Mouse (Mus musculus) left cerebral cortex, adult 9 months (tissue): Measurements from ENCODE around the gene Exog.
A peak's percentile ranks its signal among the peaks of the same experiment; 100 is the strongest.

Source experiments
- DNase-seq, 2 experiments: peaks; one replicate each; pipeline ENCODE4 v3.0.0; 2022; ENCODE audit warnings: low spot score in 2 of 2

Exog gene

GRCm38 (mm10) chr9:119457122-119457521 lies 12.4 kb downstream of the Exog start:
- no peak for DNase-seq

GRCm38 (mm10) chr9:119460410-119460809 lies 15.7 kb downstream of the Exog start:
- DNase-seq = peak in 1 of 2 experiments; percentile 79

- DNase-seq = no peak
Measured at GRCm38 (mm10) chr9:119465056-119465455, 20.3 kb downstream of the Exog start.

GRCm38 (mm10) chr9:119465595-119465994 lies 20.9 kb downstream of the Exog start:
- no peak for DNase-seq

GRCm38 (mm10) chr9:119469691-119470353 lies 25.1 kb downstream of the Exog start:
- no peak for DNase-seq

GRCm38 (mm10) chr9:119472412-119472918 lies 27.7 kb downstream of the Exog start:
- DNase-seq = no peak

GRCm38 (mm10) chr9:119473011-119473410 lies 28.3 kb downstream of the Exog start:
- no peak for DNase-seq

GRCm38 (mm10) chr9:119473608-119474164 lies 28.9 kb downstream of the Exog start:
- DNase-seq = peak in 1 of 2 experiments; percentile 23

GRCm38 (mm10) chr9:119474717-119475611 lies 30.2 kb downstream of the Exog start:
- no peak for DNase-seq

- DNase-seq = no peak
Measured at GRCm38 (mm10) chr9:119477754-119478153, 33.0 kb downstream of the Exog start.

- DNase-seq = no peak
Measured at GRCm38 (mm10) chr9:119478345-119478744, 33.6 kb downstream of the Exog start.

GRCm38 (mm10) chr9:119479297-119479696 lies 34.6 kb downstream of the Exog start:
- DNase-seq = no peak

GRCm38 (mm10) chr9:119481612-119482011 lies 36.9 kb downstream of the Exog start:
- DNase-seq = no peak

- DNase-seq = no peak
Measured at GRCm38 (mm10) chr9:119483554-119484353, 39.0 kb downstream of the Exog start.

GRCm38 (mm10) chr9:119484420-119484819 lies 39.7 kb downstream of the Exog start:
- DNase-seq = no peak

GRCm38 (mm10) chr9:119484868-119485267 lies 40.1 kb downstream of the Exog start:
- no peak for DNase-seq

- no peak for DNase-seq
Measured at GRCm38 (mm10) chr9:119496354-119496753, 51.6 kb downstream of the Exog start.

- DNase-seq = peak in 1 of 2 experiments; percentile 49
Measured at GRCm38 (mm10) chr9:119496960-119497359, 52.2 kb downstream of the Exog start.

GRCm38 (mm10) chr9:119497546-119498246 lies 53.0 kb downstream of the Exog start:
- DNase-seq = no peak

- DNase-seq = no peak
Measured at GRCm38 (mm10) chr9:119498247-119498607, 53.5 kb downstream of the Exog start.

- DNase-seq = no peak
Measured at GRCm38 (mm10) chr9:119498885-119499284, 54.1 kb downstream of the Exog start.
